Mouse (Mus musculus) liver, postnatal 0 days (tissue): ENCODE measurements at regions not wholly inside any gene's neighbourhood (a gene's known extent, or its start where the extent isn't known, plus 50 kb on each side); places are given as distances from the start of the nearest gene placed in this dataset.

Source experiments
- ATAC-seq: fragments of 200-750 bp; cut with Nextera tagmentation; 2 replicates; pipeline ENCODE4 v1.8.0; 2017; ENCODE audit warnings: mild to moderate bottlenecking, moderate library complexity
- DNase-seq: peaks from one replicate; pipeline ENCODE4 v3.0.0-alpha.2; 2016
- H3K27ac ChIP-seq: fragments of 300-500 bp; sonication (generic); 2 replicates; pipeline ENCODE4 v1.5.1; 2014; ENCODE audit warnings: antibody characterized with exemption, moderate library complexity, mild to moderate bottlenecking, low read depth
- H3K27me3 ChIP-seq: fragments of 300-500 bp; sonication (generic); 2 replicates; pipeline ENCODE4 v1.6.1; 2014; ENCODE audit warnings: low read length, control low read depth, mixed read lengths; ENCODE audit not compliant: insufficient read depth
- H3K36me3 ChIP-seq: fragments of 300-500 bp; sonication (generic); replicated peaks from 2 replicates; pipeline ENCODE4 v1.6.1; 2014; ENCODE audit warnings: mild to moderate bottlenecking, control low read depth, low read length, moderate library complexity, mixed read lengths; ENCODE audit not compliant: insufficient read depth
- H3K4me1 ChIP-seq: fragments of 300-500 bp; sonication (generic); 2 replicates; pipeline ENCODE4 v1.6.1; 2014; ENCODE audit warnings: antibody characterized with exemption, mild to moderate bottlenecking, control low read depth; ENCODE audit not compliant: insufficient read depth
- H3K4me2 ChIP-seq: fragments of 300-500 bp; sonication (generic); 2 replicates; pipeline ENCODE4 v1.6.1; 2014; ENCODE audit warnings: low read depth, mild to moderate bottlenecking, low read length, moderate library complexity, mixed read lengths
- H3K4me3 ChIP-seq: fragments of 300-500 bp; sonication (generic); 2 replicates; pipeline ENCODE4 v1.5.1; 2014; ENCODE audit warnings: low read depth, low read length
- H3K9ac ChIP-seq: fragments of 300-500 bp; sonication (generic); replicated peaks from 2 replicates; pipeline ENCODE4 v1.6.1; 2014; ENCODE audit warnings: mild to moderate bottlenecking, moderate library complexity
- H3K9me3 ChIP-seq: fragments of 300-500 bp; sonication (generic); 2 replicates; pipeline ENCODE4 v1.6.1; 2016; ENCODE audit warnings: mild to moderate bottlenecking, control low read depth, low read length, mixed read lengths
- CTCF ChIP-seq: sonication (generic); IDR thresholded peaks from 2 replicates; pipeline ENCODE4 v1.5.1; 2016; ENCODE audit warnings: antibody characterized with exemption, low read depth
- EP300 ChIP-seq: IDR thresholded peaks from 2 replicates; pipeline ENCODE4 v1.6.1; 2016; ENCODE audit warnings: antibody characterized with exemption, low read depth, mild to moderate bottlenecking
- WGBS: fragments of 180-500 bp; shearing (Covaris S2); extraction: QIAGEN DNeasy Blood & Tissue Kit; methylation state at CpG from one replicate; pipeline ENCODE4 v1.1.7; 2014; ENCODE audit not compliant: insufficient replicate concordance; 5-methylcytosine and 5-hydroxymethylcytosine counted together

GRCm38 (mm10) chr15:97163971-97164370, 82.9 kb upstream of the Pced1b start:
- Histone ChIP-seq H3K4me1 (no peaks in the 10 kb centered on the region), H3K27me3 (no peaks in the 10 kb centered on the region), H3K4me3 (no peak overlapping the region), H3K4me2 (0 out of 2 replicates have a peak overlapping the region, but pooled peaks have one; percentile 1), H3K9ac (no peak overlapping the region), H3K27ac (peak overlapping the region; percentile 60), H3K9me3 (no peaks in the 10 kb centered on the region), H3K36me3 (no peaks in the 10 kb centered on the region)
- WGBS = 64% methylated on average over 6 of the region's 6 CpGs
- ATAC-seq (peak; percentile 52), DNase-seq (no peak)
- no peak for TF ChIP-seq CTCF
- no peak for TF ChIP-seq EP300

- no peaks in the 10 kb centered on the region for H3K4me1 ChIP-seq
- ATAC-seq (no peak), DNase-seq (no peak)
- no peak overlapping the region for H3K27ac ChIP-seq
- H3K9me3 ChIP-seq = no peaks in the 10 kb centered on the region
- H3K4me2 ChIP-seq = no peak overlapping the region
- TF ChIP-seq CTCF = no peak
- no peak for TF ChIP-seq EP300
- H3K36me3 ChIP-seq = no peaks in the 10 kb centered on the region
- no peak overlapping the region for H3K4me3 ChIP-seq
- WGBS = 53% methylated on average over 8 of the region's 8 CpGs
- no peaks in the 10 kb centered on the region for H3K27me3 ChIP-seq
- no peak overlapping the region for H3K9ac ChIP-seq
These were observed 83.8 kb upstream of the Pced1b start for GRCm38 (mm10) chr15:97163090-97163489.

DNA sequence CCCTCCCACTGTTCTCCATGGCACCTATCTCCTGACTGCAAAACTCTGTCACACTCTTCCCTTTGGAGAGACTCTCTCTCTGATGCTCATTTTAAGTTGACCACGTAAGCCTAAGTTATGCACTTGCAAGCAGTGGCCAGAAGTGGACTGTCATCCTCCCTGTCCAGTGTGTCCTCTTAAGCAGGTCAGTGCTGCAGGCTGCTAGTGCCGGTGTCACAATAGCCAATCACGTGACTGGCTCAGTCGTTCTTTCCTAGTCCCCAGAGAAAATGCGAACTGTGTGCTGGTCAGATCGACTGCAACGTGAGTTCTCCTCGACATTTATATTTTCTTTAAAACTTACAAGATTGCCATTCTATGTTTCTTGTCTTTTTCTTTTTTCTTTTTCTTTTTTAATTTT, 84.6 kb upstream of the Pced1b start:
- 68% methylated on average over 8 of the region's 8 CpGs for WGBS
- Histone ChIP-seq H3K4me1 (no peaks in the 10 kb centered on the region), H3K36me3 (no peaks in the 10 kb centered on the region), H3K27ac (no peak overlapping the region), H3K4me2 (no peak overlapping the region), H3K4me3 (no peak overlapping the region), H3K9me3 (no peaks in the 10 kb centered on the region), H3K9ac (no peak overlapping the region), H3K27me3 (no peaks in the 10 kb centered on the region)
- ATAC-seq (peak; percentile 79), DNase-seq (peak; percentile 31)
- TF ChIP-seq EP300 = no peak
- no peak for TF ChIP-seq CTCF

DNA sequence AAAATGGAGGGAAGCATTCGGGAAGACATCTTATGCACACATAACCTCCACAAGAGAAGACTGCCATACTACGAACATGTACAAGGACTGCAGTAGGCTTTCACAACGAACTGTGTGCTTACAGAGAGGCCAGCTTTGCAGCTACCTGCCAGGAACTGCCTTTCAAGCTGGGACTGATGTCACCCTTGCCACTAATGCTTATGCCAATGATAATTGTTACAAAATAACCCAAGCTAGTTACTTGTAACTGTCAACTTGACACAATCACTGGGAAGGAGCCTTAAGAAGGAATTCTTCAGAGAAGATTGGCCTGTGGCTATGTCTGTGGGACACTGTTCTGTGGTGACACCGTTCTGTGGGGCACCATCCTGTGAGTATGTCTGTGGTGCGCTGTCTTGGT, 85.4 kb upstream of the Pced1b start:
- TF ChIP-seq CTCF = no peak
- TF ChIP-seq EP300 = no peak
- ATAC-seq (no peak), DNase-seq (no peak)
- H3K9ac ChIP-seq = no peak overlapping the region
- no peak overlapping the region for H3K4me3 ChIP-seq
- no peak overlapping the region for H3K4me2 ChIP-seq
- H3K4me1 ChIP-seq = no peaks in the 10 kb centered on the region
- no peaks in the 10 kb centered on the region for H3K27me3 ChIP-seq
- 76% methylated on average over 5 of the region's 5 CpGs for WGBS
- H3K27ac ChIP-seq = no peak overlapping the region
- H3K9me3 ChIP-seq = no peaks in the 10 kb centered on the region
- H3K36me3 ChIP-seq = no peaks in the 10 kb centered on the region

GRCm38 (mm10) chr15:97152354-97152753, 94.6 kb upstream of the Pced1b start:
- no peaks in the 10 kb centered on the region for H3K27me3 ChIP-seq
- no peak overlapping the region for H3K4me3 ChIP-seq
- H3K4me2 ChIP-seq = no peak overlapping the region
- H3K4me1 ChIP-seq = no peaks in the 10 kb centered on the region; the same call in 1 of the 2 replicates
- DNase-seq = no peak
- TF ChIP-seq EP300 (no peak), CTCF (no peak)
- WGBS = 62% methylated on average over 8 of the region's 8 CpGs
- no peak overlapping the region for H3K27ac ChIP-seq
- H3K36me3 ChIP-seq = no peaks in the 10 kb centered on the region
- H3K9me3 ChIP-seq = no peaks in the 10 kb centered on the region
- ATAC-seq = no peak
- no peak overlapping the region for H3K9ac ChIP-seq

GRCm38 (mm10) chr15:97151793-97152192, 95.1 kb upstream of the Pced1b start:
- H3K4me1 ChIP-seq = no peaks in the 10 kb centered on the region; the same call in 1 of the 2 replicates
- no peak for DNase-seq
- H3K4me2 ChIP-seq = no peak overlapping the region
- no peak overlapping the region for H3K27ac ChIP-seq
- H3K4me3 ChIP-seq = no peak overlapping the region
- no peaks in the 10 kb centered on the region for H3K9me3 ChIP-seq
- no peak for TF ChIP-seq CTCF
- TF ChIP-seq EP300 = no peak
- ATAC-seq = no peak
- no peaks in the 10 kb centered on the region for H3K36me3 ChIP-seq
- H3K9ac ChIP-seq = no peak overlapping the region
- WGBS = 80% methylated on average over 12 of the region's 12 CpGs
- no peaks in the 10 kb centered on the region for H3K27me3 ChIP-seq
